Mouse (Mus musculus) thymus, postnatal 0 days (tissue): Measurements from ENCODE around the gene Ncl. TPM values are rescaled to one million over a fixed set of nuclear protein-coding genes. Genes with fewer than 3 reads are reported as not detected.

Experiments
- DNase-seq: peaks from one replicate; pipeline ENCODE4 v3.0.0-alpha.2; 2015; ENCODE audit warnings: low spot score
- microRNA-seq: library from miRNA; unstranded; fragments of <30 nt; microRNA quantifications from one replicate; pipeline ENCODE4, GENCODE M21; 2016; ENCODE audit warnings: borderline number of aligned reads
- polyA plus RNA-seq: library from polyadenylated mRNA; unstranded; fragments of >200 nt; fragmentation: Nextera tagmentation; extraction: Ambion mirVana; gene quantifications from 2 replicates; pipeline ENCODE4 v1.2.1, GENCODE M21; 2015

Gene Ncl
- polyA plus RNA-seq, 1 experiment from 2014 or later = 464 TPM

DNA sequence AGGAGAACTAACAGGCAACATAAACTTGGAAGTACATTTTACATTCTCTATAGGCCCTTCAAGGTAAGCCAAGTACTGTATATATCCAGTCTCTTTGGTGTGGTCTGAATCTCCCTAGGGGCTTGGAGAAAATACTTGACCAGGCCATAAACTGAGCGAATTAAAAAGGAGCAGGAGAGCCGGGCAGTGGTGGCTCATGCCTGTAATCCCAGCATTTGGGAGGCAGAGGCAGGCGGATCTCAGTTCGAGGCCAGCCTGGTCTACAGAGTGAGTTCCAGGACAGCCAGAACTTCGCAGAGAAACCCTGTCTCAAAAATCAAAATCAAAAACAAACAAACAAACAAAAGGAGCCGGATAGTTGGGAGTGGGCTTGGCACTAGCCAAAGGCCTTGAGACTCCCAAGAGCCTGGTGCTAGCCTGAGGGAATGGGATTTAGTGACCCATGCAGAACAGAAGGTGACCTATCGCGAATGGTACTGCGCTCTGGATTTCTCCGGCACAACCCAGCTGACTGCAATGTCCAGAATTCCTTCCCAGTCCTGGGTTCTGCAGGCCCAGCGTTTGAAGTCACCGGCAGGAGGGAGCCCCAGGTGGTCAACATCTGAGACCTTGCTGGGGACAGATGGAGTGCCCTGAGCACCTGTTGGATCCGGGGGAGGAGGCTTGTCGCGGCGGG is 46.0 kb downstream of the Ncl start:
- no peak for DNase-seq

DNA sequence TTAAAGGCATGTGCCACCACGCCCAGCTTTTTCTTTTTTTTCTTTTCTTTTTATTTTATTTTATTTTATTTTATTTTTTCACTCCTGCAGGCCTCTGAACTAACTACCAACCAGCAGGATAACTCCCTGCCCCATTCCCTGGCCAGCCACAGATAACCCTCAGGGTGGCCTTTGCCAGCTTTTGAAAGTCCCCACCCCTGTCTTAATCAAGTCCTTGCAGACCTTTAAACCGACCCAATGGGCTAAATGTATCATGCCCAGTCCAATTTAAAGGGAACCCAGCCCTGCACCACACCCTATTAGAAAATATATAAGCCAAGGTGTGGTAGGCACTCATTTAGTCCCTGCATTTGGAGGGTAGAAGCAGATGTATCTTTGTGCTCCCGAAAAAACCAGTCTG is 46.9 kb downstream of the Ncl start:
- DNase-seq = no peak

DNA sequence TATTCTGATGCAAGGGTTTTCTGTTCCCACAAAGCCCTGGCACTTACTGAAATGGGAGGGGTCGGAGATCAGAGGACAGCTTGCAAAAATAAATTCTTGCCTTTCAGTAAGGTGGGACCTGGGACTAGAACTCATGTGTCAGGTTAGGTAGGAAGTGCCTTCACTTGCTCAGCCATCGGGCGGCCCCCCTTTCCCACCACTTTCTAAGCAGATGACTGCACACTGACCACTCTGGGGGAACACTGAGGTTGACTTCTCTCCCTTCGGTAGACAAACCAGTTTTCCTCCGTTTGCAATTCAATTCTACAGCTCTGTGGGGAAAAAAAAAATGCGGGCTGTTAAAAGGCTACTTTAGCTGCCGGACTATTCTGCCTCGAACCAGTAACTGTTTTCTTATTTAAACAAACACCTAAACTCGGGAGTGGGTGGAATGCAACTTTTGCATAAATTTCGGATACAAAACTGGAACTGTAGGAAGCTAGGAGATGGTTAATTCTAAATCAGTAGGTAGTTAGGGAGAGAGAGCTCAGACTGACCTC is 47.7 kb downstream of the Ncl start:
- no peak for DNase-seq

DNA sequence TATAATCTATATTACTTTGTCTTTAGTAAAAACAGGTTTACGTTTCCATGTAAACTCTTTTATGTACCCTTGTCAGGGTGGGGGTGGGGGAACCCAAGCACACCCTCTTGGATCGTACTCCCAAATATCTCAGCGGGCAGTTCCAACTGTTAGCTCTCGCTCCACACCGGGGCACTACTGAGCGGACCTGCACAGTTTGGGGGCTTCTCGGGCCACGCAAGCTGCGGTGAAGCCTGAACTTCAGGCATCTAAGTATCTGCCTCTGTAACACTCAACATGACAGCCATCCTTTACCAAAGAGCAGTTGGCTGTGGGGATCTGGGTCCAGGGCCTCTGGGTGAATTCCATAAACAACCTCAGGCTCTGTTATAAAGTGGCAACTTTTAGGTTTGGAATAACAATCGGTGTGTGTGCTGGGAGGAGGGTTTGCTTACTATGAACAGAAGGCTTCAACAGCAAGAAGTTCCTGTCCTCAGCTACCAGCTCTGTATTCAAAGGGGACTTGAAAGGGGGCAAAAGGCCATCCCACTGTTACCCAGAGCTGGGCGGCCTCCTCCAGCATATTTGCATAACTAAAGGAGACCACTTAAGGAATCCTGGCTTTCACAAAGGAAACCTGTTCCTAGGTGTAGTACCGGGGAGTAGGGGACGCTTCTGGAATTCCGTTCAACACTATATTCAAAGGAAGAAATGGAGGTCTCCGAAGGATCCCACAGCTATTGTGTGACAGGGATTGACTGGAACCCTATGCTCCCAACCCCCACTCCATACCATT is 48.5 kb downstream of the Ncl start:
- no peak for DNase-seq

DNA sequence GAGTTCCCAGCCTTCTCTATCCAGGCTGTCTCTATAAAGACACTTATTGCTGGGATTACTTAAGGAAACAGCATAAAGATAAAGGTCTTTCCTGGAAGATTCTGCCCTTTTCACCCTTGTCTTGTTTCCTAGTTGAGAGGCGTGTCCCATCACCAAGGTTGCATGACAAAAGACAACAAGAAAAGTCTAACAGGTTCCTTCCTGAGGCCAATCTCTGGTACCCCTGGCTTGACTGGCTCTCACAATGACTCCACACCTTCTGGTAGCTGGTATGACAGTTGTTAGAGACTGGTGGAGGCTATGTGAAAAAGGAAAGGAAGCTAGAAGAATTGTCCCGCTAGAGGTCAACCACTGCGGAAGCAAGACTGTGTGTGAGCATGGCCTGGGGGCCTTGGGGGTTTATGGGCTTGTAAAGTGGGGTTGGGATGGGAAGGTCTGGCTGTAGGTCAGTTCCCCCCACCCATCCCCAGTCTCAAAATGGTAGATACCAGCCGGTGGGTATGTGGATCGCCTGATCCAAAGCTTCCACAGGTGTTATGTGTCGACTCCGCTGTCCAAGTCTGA is 49.8 kb downstream of the Ncl start:
- DNase-seq = no peak

DNA sequence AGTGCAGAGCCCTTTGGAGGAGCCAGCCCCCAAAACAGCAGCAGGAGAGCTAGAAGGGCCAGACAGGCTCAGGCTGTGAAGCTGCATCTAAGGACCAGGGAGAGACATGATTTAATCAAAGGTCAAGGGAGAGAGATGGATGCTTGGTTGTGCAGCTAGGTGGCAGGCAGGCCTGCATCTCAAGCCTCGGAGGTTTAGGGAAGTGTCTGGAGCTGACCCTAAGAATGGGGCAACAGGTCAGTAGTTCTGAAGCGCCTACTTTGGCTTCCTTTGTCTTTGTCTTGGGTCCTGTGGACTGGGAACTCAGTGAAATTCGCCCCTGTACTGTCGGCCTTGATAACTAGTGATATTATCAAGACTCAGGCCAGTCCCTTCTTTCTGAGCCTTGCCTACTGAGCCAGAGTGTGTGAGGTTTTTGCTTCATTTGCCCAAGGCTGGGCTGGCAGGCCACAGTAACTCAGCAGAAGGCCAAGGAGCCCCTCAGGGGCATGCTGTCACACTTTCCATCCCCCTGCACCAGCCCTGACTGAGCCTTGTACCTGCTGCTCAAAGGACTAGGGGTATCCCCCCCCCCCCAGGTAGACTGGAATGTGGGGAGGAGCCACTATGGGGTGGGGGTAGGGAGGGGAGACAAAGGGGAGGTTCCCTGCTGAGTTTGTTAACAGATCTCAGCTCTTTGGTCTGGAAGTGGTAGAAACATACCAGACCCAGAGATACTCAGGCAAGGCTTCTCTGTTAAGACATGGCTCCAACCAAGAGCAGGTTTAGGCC is 51.1 kb downstream of the Ncl start:
- DNase-seq = no peak

DNA sequence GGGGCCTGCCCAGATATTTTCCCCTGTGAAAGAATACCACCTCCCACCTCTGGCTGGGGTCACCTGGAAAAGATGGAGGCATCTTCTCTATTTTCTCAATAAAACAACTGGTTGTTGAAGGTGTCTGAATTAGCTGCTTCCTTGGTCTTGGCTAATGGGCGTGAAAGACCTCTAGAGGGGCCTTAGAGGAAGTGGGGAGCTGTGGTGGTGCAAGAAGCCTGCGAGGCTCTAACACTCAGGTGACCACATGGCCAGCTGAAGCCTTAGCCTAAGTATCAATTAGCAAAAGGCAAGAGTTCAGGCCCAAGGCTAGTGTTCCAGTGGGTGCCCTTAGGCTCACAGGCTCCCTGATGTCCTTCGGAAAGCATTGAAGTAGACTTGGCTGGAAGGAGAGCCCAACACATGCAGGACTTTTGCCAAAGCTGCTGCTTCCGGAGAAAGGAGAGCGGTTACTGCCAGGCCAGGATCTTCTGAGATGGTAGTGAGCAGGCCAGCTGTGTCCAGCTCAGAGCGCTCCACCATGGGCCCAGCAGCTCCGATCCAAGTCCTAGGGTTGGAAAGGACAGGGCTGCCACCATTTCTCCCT is 51.9 kb downstream of the Ncl start:
- no peak for DNase-seq

DNA sequence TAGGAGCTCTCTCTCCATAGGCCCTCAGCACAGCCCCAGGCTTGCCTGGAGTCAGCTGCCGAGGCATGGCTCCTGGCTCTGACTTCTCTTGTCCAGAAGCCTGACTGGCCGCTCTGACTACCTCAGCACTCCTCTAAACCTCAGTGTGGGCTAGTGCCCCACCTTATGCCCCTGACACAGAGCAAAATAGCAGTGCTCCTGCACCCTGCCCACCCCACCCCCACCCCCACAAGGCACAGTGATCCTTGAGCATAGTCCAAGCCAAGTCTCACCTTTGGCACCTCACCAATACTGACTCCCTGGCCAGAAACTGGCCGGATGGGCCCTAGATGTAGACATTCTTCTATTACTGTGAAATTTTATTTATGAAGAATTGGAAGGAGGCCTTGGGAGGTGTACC is 52.5 kb downstream of the Ncl start:
- DNase-seq = no peak

DNA sequence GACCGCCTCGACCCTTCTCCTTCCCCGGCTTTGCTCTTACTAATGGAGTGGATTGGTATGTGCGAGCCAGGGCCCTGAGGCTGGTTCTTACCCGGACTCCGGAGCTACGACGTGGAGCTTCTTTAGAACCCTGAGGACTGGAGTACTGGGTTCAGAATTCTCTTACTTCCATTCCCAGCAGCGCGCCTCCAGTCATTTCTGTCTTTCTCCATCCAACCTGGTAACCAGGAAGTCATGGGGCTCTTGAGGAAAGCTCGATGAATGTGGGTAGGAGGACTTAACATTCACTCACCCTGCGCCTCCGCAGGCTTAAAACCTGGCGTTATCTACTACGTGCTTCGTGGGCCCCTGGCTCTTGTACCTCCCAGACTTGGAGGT is 55.3 kb downstream of the Ncl start:
- DNase-seq = no peak

DNA sequence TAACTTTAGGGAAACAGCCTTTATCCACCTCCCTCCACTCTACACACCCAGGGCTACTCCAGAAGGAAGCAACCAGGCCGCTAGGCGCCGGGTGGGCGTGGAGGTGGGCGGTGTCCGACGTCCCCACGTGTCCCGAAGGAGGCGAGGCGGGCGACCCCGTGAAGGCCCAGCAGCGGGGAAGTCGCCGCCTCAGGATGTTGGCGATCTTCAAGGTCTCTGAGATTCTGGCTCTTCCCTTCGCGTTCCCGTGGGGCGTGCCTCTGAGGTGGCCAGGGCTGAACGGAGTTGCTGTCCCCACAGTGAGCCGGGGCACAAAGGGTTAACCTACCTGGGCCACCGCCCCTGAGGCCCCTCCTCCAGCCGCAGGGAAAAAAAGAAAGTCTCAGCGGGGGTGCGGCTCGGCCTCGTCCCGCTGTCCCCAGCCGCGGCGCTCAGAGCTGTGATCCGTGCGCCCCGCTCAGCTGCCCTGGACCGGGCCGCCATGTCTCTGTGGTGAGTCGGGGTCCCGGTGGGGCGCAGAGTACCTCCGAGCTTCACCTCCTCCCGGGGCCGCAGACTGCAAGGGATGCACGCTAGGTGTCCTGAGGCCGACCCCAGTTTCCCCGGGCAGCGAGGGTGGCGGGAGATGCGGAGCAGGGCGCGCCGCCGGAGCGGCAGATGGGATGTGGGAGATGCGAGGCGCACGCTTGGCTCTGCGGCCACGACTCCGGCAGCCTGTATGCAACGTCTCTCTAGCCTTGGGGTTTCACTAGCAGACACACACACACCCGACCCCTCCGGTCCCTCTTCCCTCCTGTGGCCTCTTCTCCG is 55.9 kb downstream of the Ncl start:
- DNase-seq = peak; percentile 10

DNA sequence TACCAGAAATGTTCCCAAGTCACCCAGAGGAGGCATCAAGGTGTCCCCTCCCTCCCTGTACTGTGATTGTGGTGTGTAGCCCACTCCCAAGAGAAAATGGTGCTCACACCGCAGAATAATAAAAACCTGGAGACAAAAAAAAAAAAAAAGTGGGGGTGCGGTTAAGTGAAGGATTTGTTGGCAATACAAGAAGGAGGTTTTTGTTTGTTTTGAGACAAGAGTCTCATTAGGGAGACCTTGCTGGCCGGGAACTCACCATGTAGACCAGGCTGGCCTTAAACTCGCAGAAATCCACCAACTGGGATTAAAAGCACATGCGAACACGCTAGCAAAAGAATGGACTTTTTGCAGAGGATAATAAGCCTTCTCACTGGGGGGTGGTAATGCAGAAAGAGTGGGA is 56.7 kb downstream of the Ncl start, which contains the start of gene B3gnt7:
Gene B3gnt7 (plus strand): TSS at position 301 of the 400 bp plus-strand sequence.
- no peak for DNase-seq

DNA sequence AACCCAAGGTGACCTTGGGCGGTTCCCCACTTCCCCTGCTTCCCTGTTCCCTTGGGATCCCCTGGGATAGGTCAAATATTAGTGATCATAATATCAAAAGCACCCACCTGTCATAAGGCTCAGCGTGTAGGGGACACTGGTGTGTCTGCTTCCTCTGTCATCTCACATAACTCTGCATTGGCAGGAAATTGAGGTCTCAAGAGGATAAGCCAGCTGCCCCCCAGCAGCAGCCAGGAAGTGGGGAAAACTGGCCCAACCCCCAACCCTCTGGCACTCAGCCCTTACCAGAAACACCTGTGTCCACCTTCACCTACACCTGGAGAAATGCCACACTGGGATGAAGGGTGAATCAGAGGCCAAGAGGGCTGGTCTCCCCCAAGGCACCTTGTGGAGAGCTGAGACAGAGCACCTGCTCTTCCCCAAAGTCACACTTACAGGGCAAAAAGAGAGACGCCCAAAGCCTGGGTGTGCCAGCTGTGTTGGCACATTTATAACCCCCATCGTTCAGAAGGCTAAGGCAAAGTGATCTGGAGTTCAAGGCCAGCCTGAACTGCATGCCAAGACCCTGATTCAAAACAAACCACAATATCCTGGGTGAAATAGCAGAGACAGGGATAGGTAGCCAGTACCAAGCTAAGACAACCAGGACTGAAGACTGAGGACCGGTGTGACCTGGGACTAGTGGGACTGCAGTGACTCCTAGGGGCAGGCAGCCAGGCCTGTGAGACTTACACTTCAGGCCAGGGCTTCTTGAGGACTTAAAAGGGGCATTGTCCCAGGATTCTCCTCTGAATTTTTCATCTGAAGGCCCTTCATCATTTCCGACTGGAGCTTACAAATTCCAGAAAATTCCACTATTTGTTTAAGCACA is 57.7 kb downstream of the Ncl start:
- peak; percentile 58 for DNase-seq

DNA sequence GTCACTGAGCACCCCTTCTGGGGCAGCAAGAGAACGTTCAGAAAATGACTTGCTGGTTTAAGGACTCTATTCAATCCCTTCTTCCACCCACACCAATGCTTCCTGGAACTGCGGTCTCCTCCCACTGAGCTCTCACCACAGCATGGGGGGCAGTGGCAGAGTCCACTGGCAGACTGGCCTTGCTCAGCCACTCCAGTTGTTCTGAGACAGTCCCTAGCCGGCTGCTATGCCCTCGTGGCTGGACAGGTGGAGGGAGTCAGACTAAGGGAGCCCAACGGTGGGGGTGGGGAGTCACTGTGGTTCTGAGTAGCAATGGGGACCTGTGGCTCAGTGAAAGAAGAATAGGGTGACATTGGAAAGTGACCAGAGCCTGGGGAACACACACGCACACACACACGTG is 58.5 kb downstream of the Ncl start:
- no peak for DNase-seq

DNA sequence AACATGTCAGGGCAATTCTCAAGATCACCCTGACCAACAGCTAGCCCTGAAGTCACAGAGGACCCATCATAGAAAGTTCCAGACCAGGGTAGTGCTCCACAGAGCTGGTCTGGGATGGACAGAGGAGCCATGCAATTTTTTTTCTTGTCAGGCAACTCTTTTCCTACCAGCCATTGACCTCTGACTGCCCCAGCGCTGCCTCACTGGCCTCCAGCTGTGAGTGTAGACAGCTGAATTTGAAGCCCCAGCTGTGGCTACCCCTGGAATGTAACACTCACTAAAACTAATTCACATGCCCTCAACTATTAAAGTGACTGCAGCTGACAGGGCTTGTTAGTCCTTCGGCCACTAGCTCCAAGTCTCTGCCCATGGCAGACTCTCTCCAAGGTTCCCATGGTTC is 59.1 kb downstream of the Ncl start:
- DNase-seq = no peak

Small RNA genes within 50 kb of the gene (microRNA-seq; reads per million reads assigned to microRNA genes)
- 130 reads per million, percentile 49 among the genes with 10 or more reads in this experiment for gene mmu-mir-3535

Other genes with a start within 250 kb of the Ncl start
- gene Htr2b, start 247.4 kb downstream of the Ncl start, polyA plus RNA-seq = 0.13 and 0.19 TPM in 2 replicates
- gene Gm21972, start 225.8 kb downstream of the Ncl start, polyA plus RNA-seq = 0.34 and 0.45 TPM in 2 replicates
- gene Armc9, start 204.6 kb downstream of the Ncl start, polyA plus RNA-seq = 9.7 and 10.3 TPM in 2 replicates
- gene B3gnt7, start 56.6 kb downstream of the Ncl start, polyA plus RNA-seq = 0.66 and 0.98 TPM in 2 replicates
- gene Nmur1, start 66.8 kb upstream of the Ncl start, polyA plus RNA-seq = 0.17 TPM in 1 of 2 replicates, not detected in the other
- 0.08 TPM in 1 of 2 replicates, not detected in the other for gene Tex44, start 66.9 kb upstream of the Ncl start, polyA plus RNA-seq
- gene Ptma, start 167.3 kb upstream of the Ncl start, polyA plus RNA-seq = 3,795 and 4,477 TPM in 2 replicates
- 52.2 and 55.4 TPM in 2 replicates for gene Pde6d, start 223.2 kb upstream of the Ncl start, polyA plus RNA-seq
- 35.2 and 36.5 TPM in 2 replicates for gene Cops7b, start 223.5 kb upstream of the Ncl start, polyA plus RNA-seq